Mouse (Mus musculus): Measurements from ENCODE around the gene Il31ra. TPM values are rescaled to one million over a fixed set of nuclear protein-coding genes. Genes with fewer than 3 reads are reported as not detected.

The Il31ra gene
- total and polyA plus RNA-seq, 2 experiments from 2014 or later: not detected

DNA sequence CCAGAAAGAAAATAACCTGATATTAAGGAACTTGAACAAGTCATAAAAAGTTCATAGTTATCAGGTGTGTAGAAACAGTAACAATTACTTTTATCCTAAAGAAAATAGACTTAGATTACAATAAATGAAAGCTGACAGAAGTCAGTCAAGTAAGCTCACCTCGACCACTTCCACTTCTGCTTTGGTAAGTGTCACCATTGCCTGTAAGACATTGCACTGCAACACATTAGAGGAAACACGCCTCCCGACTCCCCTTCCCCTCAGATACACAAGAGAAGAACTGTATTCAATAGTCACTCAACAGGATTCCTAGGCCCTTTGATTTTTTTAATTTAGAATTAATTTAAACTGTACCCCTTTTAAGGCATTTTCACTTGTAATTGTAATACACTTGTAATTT lies 30.5 kb upstream of the Il31ra start:
- no peaks in the 10 kb centered on the region for H3K27me3 ChIP-seq (ENCODE audit: control insufficient read depth, insufficient read depth, low read length)
- no peaks in the 10 kb centered on the region for H3K9me3 ChIP-seq (replicated peaks; ENCODE audit: control insufficient read depth, low read length)
- no peak for TF ChIP-seq CTCF (IDR thresholded peaks at IDR 0.05; ENCODE audit: low read depth)
- no peak for TF ChIP-seq EP300 (IDR thresholded peaks at IDR 0.05; ENCODE audit: low read depth)
- H3K36me3 ChIP-seq (replicated peaks; ENCODE audit: control insufficient read depth, insufficient read depth, low read length): no peaks in the 10 kb centered on the region
- no peak overlapping the region for H3K4me2 ChIP-seq (ENCODE audit: low read depth, low read length)
- H3K4me1 ChIP-seq (ENCODE audit: control insufficient read depth, insufficient read depth): no peaks in the 10 kb centered on the region
- H3K27ac ChIP-seq (ENCODE audit: low read depth): no peak overlapping the region
- ATAC-seq (ENCODE audit: insufficient read depth, low read depth): no peak
- no peak overlapping the region for H3K4me3 ChIP-seq (ENCODE audit: low read depth, low read length)
- no peak for DNase-seq (ENCODE audit: low spot score)
- WGBS: 52% methylated on average over 3 of the region's 3 CpGs
- no peak overlapping the region for H3K9ac ChIP-seq (replicated peaks; ENCODE audit: low read depth, low read length)

DNA sequence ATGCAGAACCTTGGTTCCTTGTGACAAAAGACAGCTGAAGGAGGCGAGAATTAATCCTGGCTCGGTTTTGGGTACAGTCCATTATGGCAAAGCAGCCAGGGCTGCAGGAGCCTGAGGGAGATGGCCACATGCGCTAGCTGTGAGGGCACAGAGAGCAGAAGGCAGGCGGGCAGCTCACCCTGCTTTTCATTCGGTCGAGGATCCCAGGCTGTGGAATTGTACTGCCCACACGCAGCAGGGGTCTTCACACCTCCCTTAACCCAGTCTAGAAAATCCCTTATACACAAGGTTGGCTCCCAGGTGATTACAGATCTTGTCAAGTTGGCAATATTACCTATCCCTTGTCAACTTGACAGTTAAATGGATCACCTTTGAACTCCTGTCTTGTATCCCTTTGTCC lies 29.5 kb upstream of the Il31ra start:
- TF ChIP-seq EP300 (IDR thresholded peaks at IDR 0.05; ENCODE audit: low read depth) (no peak), CTCF (IDR thresholded peaks at IDR 0.05; ENCODE audit: low read depth) (no peak)
- WGBS: 57% methylated on average over 7 of the region's 7 CpGs

DNA sequence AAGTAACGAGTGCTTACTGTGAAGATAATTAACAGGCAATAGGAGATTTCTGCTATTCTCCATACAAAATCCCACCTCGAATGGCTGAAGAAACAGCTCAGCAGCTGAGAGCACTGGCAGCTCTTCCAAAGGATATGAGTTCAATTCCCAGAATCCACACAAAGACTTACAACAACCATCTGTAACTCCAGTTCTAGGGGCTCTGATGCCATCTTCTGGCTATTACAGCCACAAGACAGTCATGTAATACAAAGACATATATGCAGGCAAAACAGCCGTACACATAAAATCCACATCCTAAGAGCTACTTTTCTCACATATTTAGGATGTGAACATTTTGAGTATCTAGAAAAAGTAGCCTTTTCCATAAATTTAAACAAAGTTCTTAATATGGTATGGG lies 27.4 kb upstream of the Il31ra start:
- Histone ChIP-seq H3K9ac (replicated peaks; ENCODE audit: low read depth, low read length) (no peak overlapping the region), H3K4me2 (ENCODE audit: low read depth, low read length) (no peak overlapping the region), H3K9me3 (replicated peaks; ENCODE audit: control insufficient read depth, low read length) (no peaks in the 10 kb centered on the region), H3K27ac (ENCODE audit: low read depth) (no peak overlapping the region), H3K36me3 (replicated peaks; ENCODE audit: control insufficient read depth, insufficient read depth, low read length) (no peaks in the 10 kb centered on the region), H3K27me3 (ENCODE audit: control insufficient read depth, insufficient read depth, low read length) (no peaks in the 10 kb centered on the region), H3K4me3 (ENCODE audit: low read depth, low read length) (no peak overlapping the region), H3K4me1 (ENCODE audit: control insufficient read depth, insufficient read depth) (no peaks in the 10 kb centered on the region)
- ATAC-seq (ENCODE audit: insufficient read depth, low read depth) (no peak), DNase-seq (ENCODE audit: low spot score) (no peak)
- TF ChIP-seq EP300 (IDR thresholded peaks at IDR 0.05; ENCODE audit: low read depth) (no peak), CTCF (IDR thresholded peaks at IDR 0.05; ENCODE audit: low read depth) (peak; percentile 16; the same call in 1 of the 2 replicates)
- WGBS: 78% methylated on average over 3 of the region's 3 CpGs

More for the DNA sequence above, 29.5 kb upstream of the Il31ra start:
- Histone ChIP-seq H3K9ac (replicated peaks; ENCODE audit: low read depth, low read length) (no peak overlapping the region), H3K27ac (ENCODE audit: low read depth) (no peak overlapping the region), H3K4me1 (ENCODE audit: control insufficient read depth, insufficient read depth) (no peaks in the 10 kb centered on the region), H3K36me3 (replicated peaks; ENCODE audit: control insufficient read depth, insufficient read depth, low read length) (no peaks in the 10 kb centered on the region), H3K4me3 (ENCODE audit: low read depth, low read length) (no peak overlapping the region), H3K9me3 (replicated peaks; ENCODE audit: control insufficient read depth, low read length) (no peaks in the 10 kb centered on the region), H3K4me2 (ENCODE audit: low read depth, low read length) (no peak overlapping the region), H3K27me3 (ENCODE audit: control insufficient read depth, insufficient read depth, low read length) (no peaks in the 10 kb centered on the region)
- DNase-seq (ENCODE audit: low spot score) (no peak), ATAC-seq (ENCODE audit: insufficient read depth, low read depth) (no peak)

DNA sequence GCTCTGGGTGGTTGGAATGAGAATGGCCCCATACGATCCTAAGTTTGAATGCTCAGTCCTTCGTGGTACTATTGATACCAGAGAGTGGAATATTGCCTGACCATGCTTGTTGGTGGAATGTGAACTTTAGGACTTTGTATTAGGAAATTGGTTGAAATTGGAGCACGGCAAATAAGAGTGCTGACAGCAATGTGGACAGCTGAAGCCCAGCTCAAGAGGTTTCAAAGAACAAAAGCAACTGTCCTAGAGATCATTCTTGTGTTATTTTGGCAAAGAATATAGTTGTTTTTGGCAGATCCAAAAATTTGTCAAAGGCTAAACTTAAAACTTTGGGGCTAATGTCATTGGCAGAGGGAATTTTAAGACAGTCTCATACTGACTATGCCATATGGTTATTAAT lies 14.4 kb upstream of the Il31ra start:
- Histone ChIP-seq H3K4me2 (ENCODE audit: low read depth, low read length) (no peak overlapping the region), H3K36me3 (replicated peaks; ENCODE audit: control insufficient read depth, insufficient read depth, low read length) (no peaks in the 10 kb centered on the region), H3K9ac (replicated peaks; ENCODE audit: low read depth, low read length) (no peak overlapping the region), H3K9me3 (replicated peaks; ENCODE audit: control insufficient read depth, low read length) (no peaks in the 10 kb centered on the region), H3K4me3 (ENCODE audit: low read depth, low read length) (no peak overlapping the region), H3K27ac (ENCODE audit: low read depth) (no peak overlapping the region), H3K27me3 (ENCODE audit: control insufficient read depth, insufficient read depth, low read length) (no peaks in the 10 kb centered on the region), H3K4me1 (ENCODE audit: control insufficient read depth, insufficient read depth) (no peaks in the 10 kb centered on the region)
- no peak for TF ChIP-seq EP300 (IDR thresholded peaks at IDR 0.05; ENCODE audit: low read depth)
- TF ChIP-seq CTCF (IDR thresholded peaks at IDR 0.05; ENCODE audit: low read depth): no peak
- DNase-seq (ENCODE audit: low spot score) (no peak), ATAC-seq (ENCODE audit: insufficient read depth, low read depth) (no peak)
- 72% methylated on average over 3 of the region's 3 CpGs for WGBS

DNA sequence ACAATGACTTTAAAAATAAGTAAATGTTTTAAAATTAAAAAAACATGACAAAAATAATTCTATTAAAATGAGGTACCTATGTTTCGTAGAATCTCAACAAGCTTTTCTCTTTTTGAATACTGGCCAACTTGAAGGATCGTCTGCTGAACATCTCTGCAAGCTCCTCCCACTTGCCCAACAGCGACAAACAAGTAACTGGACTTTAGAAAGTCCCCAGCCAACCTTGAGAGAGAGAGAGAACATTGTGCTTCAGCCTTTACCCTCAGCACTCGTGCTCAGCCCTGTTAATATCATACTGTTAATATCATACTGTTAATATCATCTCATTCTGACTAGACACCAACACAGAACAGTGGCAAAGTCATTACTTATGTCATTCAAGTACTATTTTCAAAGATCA lies 10.3 kb upstream of the Il31ra start:
- Histone ChIP-seq H3K4me2 (ENCODE audit: low read depth, low read length) (no peak overlapping the region), H3K4me3 (ENCODE audit: low read depth, low read length) (no peak overlapping the region), H3K9me3 (replicated peaks; ENCODE audit: control insufficient read depth, low read length) (no peaks in the 10 kb centered on the region), H3K4me1 (ENCODE audit: control insufficient read depth, insufficient read depth) (no peaks in the 10 kb centered on the region), H3K9ac (replicated peaks; ENCODE audit: low read depth, low read length) (no peak overlapping the region), H3K27ac (ENCODE audit: low read depth) (no peak overlapping the region), H3K27me3 (ENCODE audit: control insufficient read depth, insufficient read depth, low read length) (no peaks in the 10 kb centered on the region), H3K36me3 (replicated peaks; ENCODE audit: control insufficient read depth, insufficient read depth, low read length) (no peaks in the 10 kb centered on the region)
- DNase-seq (ENCODE audit: low spot score): no peak
- TF ChIP-seq CTCF (IDR thresholded peaks at IDR 0.05; ENCODE audit: low read depth) (no peak), EP300 (IDR thresholded peaks at IDR 0.05; ENCODE audit: low read depth) (no peak)
- ATAC-seq (ENCODE audit: insufficient read depth, low read depth): no peak
- WGBS: 51% methylated on average over 4 of the region's 4 CpGs

DNA sequence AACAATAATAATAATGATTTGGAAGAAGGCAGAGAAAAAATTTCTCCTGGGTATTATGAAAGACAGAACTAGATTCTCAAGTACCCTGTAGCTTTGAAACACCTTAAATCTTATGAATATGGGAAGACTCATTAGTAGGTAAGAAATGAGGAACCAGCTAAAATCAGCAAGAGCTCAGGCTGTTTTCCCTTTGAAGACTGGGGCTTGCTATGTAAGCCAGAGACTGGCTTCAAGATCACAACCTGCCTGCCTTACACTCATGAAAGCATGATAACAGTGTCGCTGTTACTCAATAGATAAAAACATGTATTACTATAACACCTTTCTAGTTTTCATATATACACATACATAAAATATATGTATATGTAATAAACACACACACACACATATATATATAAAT lies 9.7 kb upstream of the Il31ra start:
- ATAC-seq (ENCODE audit: insufficient read depth, low read depth): no peak

More for the DNA sequence above, 9.7 kb upstream of the Il31ra start:
- Histone ChIP-seq H3K4me3 (ENCODE audit: low read depth, low read length) (no peak overlapping the region), H3K4me1 (ENCODE audit: control insufficient read depth, insufficient read depth) (no peaks in the 10 kb centered on the region), H3K4me2 (ENCODE audit: low read depth, low read length) (no peak overlapping the region), H3K27ac (ENCODE audit: low read depth) (no peak overlapping the region), H3K9me3 (replicated peaks; ENCODE audit: control insufficient read depth, low read length) (no peaks in the 10 kb centered on the region), H3K9ac (replicated peaks; ENCODE audit: low read depth, low read length) (no peak overlapping the region), H3K27me3 (ENCODE audit: control insufficient read depth, insufficient read depth, low read length) (no peaks in the 10 kb centered on the region), H3K36me3 (replicated peaks; ENCODE audit: control insufficient read depth, insufficient read depth, low read length) (no peaks in the 10 kb centered on the region)
- no peak for DNase-seq (ENCODE audit: low spot score)
- 77% methylated on average over 1 of the region's 1 CpGs for WGBS
- TF ChIP-seq CTCF (IDR thresholded peaks at IDR 0.05; ENCODE audit: low read depth) (no peak), EP300 (IDR thresholded peaks at IDR 0.05; ENCODE audit: low read depth) (no peak)

Measured in heart, postnatal 0 days (tissue).